Mouse (Mus musculus): Measurements from ENCODE around the gene Kdm1b. TPM values are rescaled to one million over a fixed set of nuclear protein-coding genes. Genes with fewer than 3 reads are reported as not detected.

Kdm1b gene
- total RNA-seq, 2 experiments from 2014 or later, result 10.2 to 11.1 TPM

- peak; percentile 83 to 87 for DNase-seq (ENCODE audit: low spot score in 2 of 2)
Observed at GRCm38 (mm10) chr13:47105711-47106579, 62.6 kb downstream of the Kdm1b start, which contains the start of gene Dek. TSS of gene Dek (minus strand) at chr13:47106201.

GRCm38 (mm10) chr13:47106580-47106888 lies 63.2 kb downstream of the Kdm1b start:
- no peak for DNase-seq (ENCODE audit: low spot score in 2 of 2)

- no peak for DNase-seq (ENCODE audit: low spot score in 2 of 2)
Observed at GRCm38 (mm10) chr13:47109239-47109638, 65.9 kb downstream of the Kdm1b start.

- no peak for DNase-seq (ENCODE audit: low spot score in 2 of 2)
Observed at GRCm38 (mm10) chr13:47111185-47111584, 67.9 kb downstream of the Kdm1b start.

- no peak for DNase-seq (ENCODE audit: low spot score in 2 of 2)
Observed at GRCm38 (mm10) chr13:47112056-47112455, 68.8 kb downstream of the Kdm1b start.

- DNase-seq (ENCODE audit: low spot score in 2 of 2), result no peak
Observed at GRCm38 (mm10) chr13:47112924-47113323, 69.6 kb downstream of the Kdm1b start.

GRCm38 (mm10) chr13:47116000-47116399 lies 72.7 kb downstream of the Kdm1b start:
- no peak for DNase-seq (ENCODE audit: low spot score in 2 of 2)

- DNase-seq (ENCODE audit: low spot score in 2 of 2), result no peak
Observed at GRCm38 (mm10) chr13:47121333-47121889, 78.1 kb downstream of the Kdm1b start.

- DNase-seq (ENCODE audit: low spot score in 2 of 2), result peak; percentile 29 to 35
Observed at GRCm38 (mm10) chr13:47122537-47123430, 79.5 kb downstream of the Kdm1b start, which contains the start of gene Rnf144b. TSS of gene Rnf144b (plus strand) at chr13:47122656.

- no peak for DNase-seq (ENCODE audit: low spot score in 2 of 2)
Observed at GRCm38 (mm10) chr13:47124449-47124848, 81.2 kb downstream of the Kdm1b start.

- no peak for DNase-seq (ENCODE audit: low spot score in 2 of 2)
Observed at GRCm38 (mm10) chr13:47124986-47125385, 81.7 kb downstream of the Kdm1b start.

- DNase-seq (ENCODE audit: low spot score in 2 of 2), result no peak
Observed at GRCm38 (mm10) chr13:47125595-47125994, 82.3 kb downstream of the Kdm1b start.

GRCm38 (mm10) chr13:47129090-47129489 lies 85.8 kb downstream of the Kdm1b start:
- DNase-seq (ENCODE audit: low spot score in 2 of 2), result no peak

GRCm38 (mm10) chr13:47133058-47133457 lies 89.8 kb downstream of the Kdm1b start:
- no peak for DNase-seq (ENCODE audit: low spot score in 2 of 2)

- no peak for DNase-seq (ENCODE audit: low spot score in 2 of 2)
Observed at GRCm38 (mm10) chr13:47134836-47135235, 91.5 kb downstream of the Kdm1b start.

Other genes with a start within 250 kb of the Kdm1b start
- gene Kif13a, start 113.6 kb upstream of the Kdm1b start, total RNA-seq (2021), result 10 to 100 TPM; 27.1 to 30.5 TPM
- 1 to 10 TPM; 4.8 to 5.9 TPM for gene Nhlrc1, start 28.6 kb upstream of the Kdm1b start, total RNA-seq (2021)
- 10 to 100 TPM in 1 of 2 experiments, 1 to 10 TPM in 1; 5.4 to 10.3 TPM for gene Tpmt, start 1.2 kb downstream of the Kdm1b start, total RNA-seq (2021)
- gene Dek, start 62.7 kb downstream of the Kdm1b start, total RNA-seq (2021), result 10 to 100 TPM; 40.2 to 54.4 TPM
- 1 to 10 TPM; 4.4 to 5.0 TPM for gene Rnf144b, start 79.2 kb downstream of the Kdm1b start, total RNA-seq (2021)

Data from adrenal gland, adult 18-20 months (tissue).